Mouse (Mus musculus) neural tube, embryonic 12.5 days (tissue): ENCODE results near the gene Gli2. TPM values are rescaled to one million over a fixed set of nuclear protein-coding genes. Genes with fewer than 3 reads are reported as not detected.
A peak's percentile ranks its signal among the peaks of the same experiment; 100 is the strongest.

Experiments
- ATAC-seq: fragments of 200-750 bp; cut with Nextera tagmentation; 2 replicates; pipeline ENCODE4 v1.8.0; 2017; ENCODE audit warnings: low read depth, mild to moderate bottlenecking, moderate TSS enrichment, moderate library complexity; ENCODE audit not compliant: low FRiP score
- H3K27ac ChIP-seq: fragments of 300-500 bp; sonication (generic); 2 replicates; pipeline ENCODE4 v1.5.1; 2016
- H3K27me3 ChIP-seq: fragments of 300-500 bp; sonication (generic); replicated peaks from 2 replicates; pipeline ENCODE4 v1.6.1; 2016; ENCODE audit warnings: mild to moderate bottlenecking
- H3K36me3 ChIP-seq: fragments of 300-500 bp; sonication (generic); 2 replicates; pipeline ENCODE4 v1.6.1; 2016; ENCODE audit warnings: mild to moderate bottlenecking
- H3K4me1 ChIP-seq: fragments of 300-500 bp; sonication (generic); 2 replicates; pipeline ENCODE4 v1.6.1; 2016
- H3K4me2 ChIP-seq: fragments of 300-500 bp; sonication (generic); replicated peaks from 2 replicates; pipeline ENCODE4 v1.6.1; 2016; ENCODE audit warnings: mild to moderate bottlenecking
- H3K4me3 ChIP-seq: fragments of 300-500 bp; sonication (generic); 2 replicates; pipeline ENCODE4 v1.5.1; 2016
- H3K9ac ChIP-seq: fragments of 300-500 bp; sonication (generic); 2 replicates; pipeline ENCODE4 v1.6.1; 2016; ENCODE audit warnings: mild to moderate bottlenecking
- H3K9me3 ChIP-seq: fragments of 300-500 bp; sonication (generic); 2 replicates; pipeline ENCODE4 v1.6.1; 2016; ENCODE audit warnings: mild to moderate bottlenecking
- WGBS: fragments of 180-500 bp; shearing (Covaris S2); methylation state at CpG from one replicate; pipeline ENCODE4 v1.1.7; 2016; 5-methylcytosine and 5-hydroxymethylcytosine counted together
- polyA plus RNA-seq: library from polyadenylated mRNA; unstranded; fragments of >200 nt; fragmentation: Nextera tagmentation; extraction: Ambion mirVana; gene quantifications from 2 replicates; pipeline ENCODE4 v1.2.1, GENCODE M21; 2016

Gli2 gene
- polyA plus RNA-seq, 1 experiment from 2014 or later = 6.6 TPM

GRCm38 (mm10) chr1:119074910-119075309 is 21.5 kb upstream of the Gli2 start:
- H3K9ac ChIP-seq = no peak overlapping the region
- no peak overlapping the region for H3K27ac ChIP-seq
- H3K4me1 ChIP-seq = no peaks in the 10 kb centered on the region
- no peaks in the 10 kb centered on the region for H3K9me3 ChIP-seq
- H3K36me3 ChIP-seq = no peaks in the 10 kb centered on the region
- H3K27me3 ChIP-seq = peaks cover 13% of the 10 kb centered on the region; the same call in 1 of the 2 replicates
- no peak for ATAC-seq
- H3K4me3 ChIP-seq = no peak overlapping the region
- H3K4me2 ChIP-seq = no peak overlapping the region
- WGBS = 59% methylated on average over 6 of the region's 6 CpGs

- H3K4me3 ChIP-seq = no peak overlapping the region
- WGBS = 90% methylated on average over 7 of the region's 7 CpGs
- no peaks in the 10 kb centered on the region for H3K4me1 ChIP-seq
- ATAC-seq = no peak
- H3K27ac ChIP-seq = no peak overlapping the region
- H3K9ac ChIP-seq = no peak overlapping the region
- H3K4me2 ChIP-seq = no peak overlapping the region
- H3K9me3 ChIP-seq = no peaks in the 10 kb centered on the region
- peaks cover 13% of the 10 kb centered on the region; the same call in 1 of the 2 replicates for H3K27me3 ChIP-seq
- no peaks in the 10 kb centered on the region for H3K36me3 ChIP-seq
Observed at GRCm38 (mm10) chr1:119073876-119074275, 20.5 kb upstream of the Gli2 start.

GRCm38 (mm10) chr1:119064892-119065671 is 11.7 kb upstream of the Gli2 start:
- Histone ChIP-seq H3K27ac (no peak overlapping the region), H3K9ac (no peak overlapping the region), H3K27me3 (no peaks in the 10 kb centered on the region), H3K36me3 (no peaks in the 10 kb centered on the region), H3K4me3 (no peak overlapping the region), H3K4me2 (no peak overlapping the region), H3K9me3 (no peaks in the 10 kb centered on the region), H3K4me1 (no peaks in the 10 kb centered on the region)
- WGBS = 80% methylated on average over 20 of the region's 20 CpGs
- no peak for ATAC-seq

GRCm38 (mm10) chr1:119056491-119056890 is 3.1 kb upstream of the Gli2 start:
- H3K4me2 ChIP-seq = no peak overlapping the region
- H3K4me1 ChIP-seq = peaks cover 21% of the 10 kb centered on the region
- H3K27me3 ChIP-seq = no peaks in the 10 kb centered on the region; the same call in 1 of the 2 replicates
- no peak overlapping the region for H3K4me3 ChIP-seq
- no peak overlapping the region for H3K27ac ChIP-seq
- H3K9me3 ChIP-seq = no peaks in the 10 kb centered on the region
- whole genome bisulfite sequencing = 64% methylated on average over 8 of the region's 8 CpGs
- H3K36me3 ChIP-seq = no peaks in the 10 kb centered on the region
- H3K9ac ChIP-seq = no peak overlapping the region
- no peak for ATAC-seq

- 82% methylated on average over 4 of the region's 4 CpGs for WGBS
Observed at GRCm38 (mm10) chr1:119055801-119056200, 2.4 kb upstream of the Gli2 start.

GRCm38 (mm10) chr1:119054468-119054867 is 1.0 kb upstream of the Gli2 start:
- Histone ChIP-seq H3K9ac (no peak overlapping the region), H3K27me3 (no peaks in the 10 kb centered on the region; the same call in 1 of the 2 replicates), H3K36me3 (no peaks in the 10 kb centered on the region), H3K9me3 (no peaks in the 10 kb centered on the region), H3K4me1 (peaks cover 38% of the 10 kb centered on the region), H3K4me2 (peak overlapping the region; percentile 71), H3K27ac (no peak overlapping the region), H3K4me3 (no peak overlapping the region)
- 7% methylated on average over 6 of the region's 6 CpGs for WGBS
- no peak for ATAC-seq

More at GRCm38 (mm10) chr1:119055801-119056200, 2.4 kb upstream of the Gli2 start:
- Histone ChIP-seq H3K4me2 (no peak overlapping the region), H3K27me3 (no peaks in the 10 kb centered on the region; the same call in 1 of the 2 replicates), H3K9me3 (no peaks in the 10 kb centered on the region), H3K4me1 (peaks cover 28% of the 10 kb centered on the region), H3K9ac (no peak overlapping the region), H3K27ac (no peak overlapping the region), H3K4me3 (no peak overlapping the region), H3K36me3 (no peaks in the 10 kb centered on the region)
- ATAC-seq = no peak

- H3K4me3 ChIP-seq = peak overlapping the region; percentile 56
- peak overlapping the region; percentile 47 for H3K9ac ChIP-seq
- no peak overlapping the region for H3K27ac ChIP-seq
- no peaks in the 10 kb centered on the region for H3K36me3 ChIP-seq
- peaks cover 41% of the 10 kb centered on the region for H3K4me1 ChIP-seq
- H3K27me3 ChIP-seq = no peaks in the 10 kb centered on the region; the same call in 1 of the 2 replicates
- ATAC-seq = peak; percentile 59
- H3K9me3 ChIP-seq = no peaks in the 10 kb centered on the region
- WGBS = under 1% methylated on average over 25 of the region's 25 CpGs
- H3K4me2 ChIP-seq = peak overlapping the region; percentile 71
Observed at GRCm38 (mm10) chr1:119053872-119054354, 494 bp upstream of the Gli2 start.

GRCm38 (mm10) chr1:119052631-119053177 is 715 bp downstream of the Gli2 start:
- no peaks in the 10 kb centered on the region for H3K36me3 ChIP-seq
- peak overlapping the region; percentile 29; the same call in 1 of the 2 replicates for H3K27ac ChIP-seq
- no peak for ATAC-seq
- H3K4me3 ChIP-seq = peak overlapping the region; percentile 56
- peak overlapping the region; percentile 71 for H3K4me2 ChIP-seq
- under 1% methylated on average over 33 of the region's 33 CpGs for WGBS
- peak overlapping the region; percentile 68 for H3K9ac ChIP-seq
- H3K27me3 ChIP-seq = no peaks in the 10 kb centered on the region; the same call in 1 of the 2 replicates
- H3K4me1 ChIP-seq = peaks cover 52% of the 10 kb centered on the region
- H3K9me3 ChIP-seq = no peaks in the 10 kb centered on the region

- H3K9me3 ChIP-seq = no peaks in the 10 kb centered on the region
Observed at GRCm38 (mm10) chr1:119051938-119052551, 1.4 kb downstream of the Gli2 start.

GRCm38 (mm10) chr1:119051192-119051937 is 2.1 kb downstream of the Gli2 start:
- WGBS = 4% methylated on average over 21 of the region's 21 CpGs
- peak overlapping the region; percentile 68 for H3K9ac ChIP-seq
- H3K4me1 ChIP-seq = peaks cover 56% of the 10 kb centered on the region
- peak overlapping the region; percentile 12; the same call in 1 of the 2 replicates for H3K27ac ChIP-seq
- H3K9me3 ChIP-seq = no peaks in the 10 kb centered on the region
- H3K36me3 ChIP-seq = no peaks in the 10 kb centered on the region
- ATAC-seq = no peak
- H3K27me3 ChIP-seq = no peaks in the 10 kb centered on the region; the same call in 1 of the 2 replicates
- peak overlapping the region; percentile 71 for H3K4me2 ChIP-seq
- peak overlapping the region; percentile 56 for H3K4me3 ChIP-seq

More at GRCm38 (mm10) chr1:119051938-119052551, 1.4 kb downstream of the Gli2 start:
- peak overlapping the region; percentile 68 for H3K9ac ChIP-seq
- WGBS = 0% methylated on average over 21 of the region's 21 CpGs
- no peak for ATAC-seq
- H3K27me3 ChIP-seq = no peaks in the 10 kb centered on the region; the same call in 1 of the 2 replicates
- peak overlapping the region; percentile 56 for H3K4me3 ChIP-seq
- H3K4me1 ChIP-seq = peaks cover 56% of the 10 kb centered on the region
- H3K27ac ChIP-seq = peak overlapping the region; percentile 29
- no peaks in the 10 kb centered on the region for H3K36me3 ChIP-seq
- H3K4me2 ChIP-seq = peak overlapping the region; percentile 71

GRCm38 (mm10) chr1:119049812-119050615 is 3.4 kb downstream of the Gli2 start:
- 6% methylated on average over 10 of the region's 10 CpGs for WGBS
- Histone ChIP-seq H3K9me3 (no peaks in the 10 kb centered on the region), H3K4me2 (peak overlapping the region; percentile 71), H3K9ac (peak overlapping the region; percentile 33; the same call in 1 of the 2 replicates), H3K4me3 (0 out of 2 replicates have a peak overlapping the region, but pooled peaks have one; percentile 12), H3K27ac (peak overlapping the region; percentile 64), H3K36me3 (no peaks in the 10 kb centered on the region), H3K4me1 (peaks cover 53% of the 10 kb centered on the region), H3K27me3 (no peaks in the 10 kb centered on the region; the same call in 1 of the 2 replicates)
- peak; percentile 5; the same call in 1 of the 2 replicates for ATAC-seq
